Mouse (Mus musculus) heart, postnatal 0 days (tissue): ENCODE data around the gene Nfia.

Experiments
- CTCF ChIP-seq: IDR thresholded peaks from 2 replicates; pipeline ENCODE4 v1.5.1; 2016; ENCODE audit warnings: antibody characterized with exemption, control low read depth, low read depth
- EP300 ChIP-seq: IDR thresholded peaks from 2 replicates; pipeline ENCODE4 v1.6.1; 2016; ENCODE audit warnings: antibody characterized with exemption, low read depth

- TF ChIP-seq EP300 (no peak), CTCF (no peak)
Measured at GRCm38 (mm10) chr4:97923248-97923647, 150.7 kb downstream of the Nfia start.
